Comparison of ENCODE assay signal across 13 mouse cellular contexts in the genomic region with DNA sequence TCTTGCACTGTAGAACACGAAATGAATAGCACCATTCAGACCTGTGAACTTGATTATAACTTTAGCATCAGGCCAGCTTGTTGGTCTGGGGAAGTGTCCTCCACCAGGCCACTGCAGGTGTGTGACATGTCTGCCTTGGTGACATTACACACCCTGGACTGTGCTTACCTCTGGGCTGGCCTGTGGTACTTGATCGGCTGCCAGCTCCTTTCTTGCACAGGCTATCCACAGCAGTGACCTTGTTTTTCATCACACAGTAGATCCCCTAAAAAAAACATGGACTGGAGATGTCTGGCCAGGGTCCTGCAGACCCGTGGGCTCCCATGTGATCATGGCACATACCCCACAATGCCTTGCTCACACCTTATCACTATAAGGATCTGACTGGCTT. TPM values are rescaled to one million over a fixed set of nuclear protein-coding genes. Genes with fewer than 3 reads are reported as not detected.
A peak's percentile ranks its signal among the peaks of the same experiment; 100 is the strongest.
DNase-seq lines count a peak whose midpoint lies in the region; ATAC-seq and TF ChIP-seq lines count a peak whose summit lies in the region.
"Had no signal": no experiment of that assay in that cellular context is flagged by ENCODE, and none has a peak within 500 bp of the region (broad histone marks: within the 10 kb centered on the region; RNA-seq: fewer than 3 reads in every experiment).

No protein-coding gene starts in this region.

- DNase-seq in embryonic facial prominence, embryonic 10.5 days (ENCODE audit: low spot score) = no peak
- no peak for DNase-seq in heart, postnatal 0 days (ENCODE audit: low spot score)
- no peak for DNase-seq in heart, adult 9 months (ENCODE audit: low spot score in 2 of 2)
- no peak for DNase-seq in lung, embryonic 14.5 days
- DNase-seq in lung, postnatal 25 days (ENCODE audit: low spot score) = no peak
- DNase-seq: gastrocnemius, postnatal 14 days; thymus, postnatal 14 days had no signal

- H3K4me2 ChIP-seq in embryonic facial prominence, embryonic 12.5 days (replicated peaks) = no peak overlapping the region
- H3K4me2 ChIP-seq in heart, postnatal 0 days (ENCODE audit: low read depth, low read length) = no peak overlapping the region
- no peak overlapping the region for H3K4me2 ChIP-seq in lung, embryonic 14.5 days
- no peak overlapping the region for H3K4me2 ChIP-seq in stomach, embryonic 15.5 days
- H3K4me2 ChIP-seq: forebrain, embryonic 13.5 days; midbrain, embryonic 15.5 days; neural tube, embryonic 13.5 days had no signal

- no peak for ATAC-seq in embryonic facial prominence, embryonic 12.5 days (ENCODE audit: insufficient number of reproducible peaks, insufficient read depth, low FRiP score, low TSS enrichment)
- peak; percentile 31 for ATAC-seq in heart, postnatal 0 days (ENCODE audit: insufficient read depth, low read depth)
- ATAC-seq in lung, embryonic 14.5 days (ENCODE audit: insufficient read depth) = no peak
- no peak for ATAC-seq in stomach, embryonic 15.5 days (ENCODE audit: insufficient read depth, low FRiP score, low read depth)
- ATAC-seq in granulocyte monocyte progenitor cell, adult 5-6 weeks (replicated peaks; ENCODE audit: poor library complexity, severe bottlenecking) = no peak
- ATAC-seq: forebrain, embryonic 13.5 days; midbrain, embryonic 15.5 days had no signal

- no peaks in the 10 kb centered on the region for H3K4me1 ChIP-seq in embryonic facial prominence, embryonic 12.5 days
- H3K4me1 ChIP-seq in embryonic facial prominence, embryonic 10.5 days = peaks cover 1% of the 10 kb centered on the region; the same call in 1 of the 2 replicates
- H3K4me1 ChIP-seq in heart, postnatal 0 days (ENCODE audit: control insufficient read depth, insufficient read depth) = peaks cover 11% of the 10 kb centered on the region
- no peaks in the 10 kb centered on the region for H3K4me1 ChIP-seq in lung, embryonic 14.5 days (ENCODE audit: insufficient read depth)
- peaks cover 11% of the 10 kb centered on the region; the same call in 1 of the 2 replicates for H3K4me1 ChIP-seq in stomach, embryonic 15.5 days
- H3K4me1 ChIP-seq: forebrain, embryonic 13.5 days; midbrain, embryonic 15.5 days had no signal

- no peak overlapping the region for H3K4me3 ChIP-seq in embryonic facial prominence, embryonic 12.5 days
- no peak overlapping the region for H3K4me3 ChIP-seq in embryonic facial prominence, embryonic 10.5 days
- no peak overlapping the region for H3K4me3 ChIP-seq in heart, postnatal 0 days (ENCODE audit: low read depth, low read length)
- no peak overlapping the region for H3K4me3 ChIP-seq in lung, embryonic 14.5 days (ENCODE audit: low read depth, low read length)
- H3K4me3 ChIP-seq in stomach, embryonic 15.5 days (replicated peaks) = no peak overlapping the region
- H3K4me3 ChIP-seq: forebrain, embryonic 13.5 days; midbrain, embryonic 15.5 days; neural tube, embryonic 13.5 days had no signal

- no peak for TF ChIP-seq EP300 in heart, postnatal 0 days (IDR thresholded peaks at IDR 0.05; ENCODE audit: low read depth)

- H3K36me3 ChIP-seq in embryonic facial prominence, embryonic 12.5 days = no peaks in the 10 kb centered on the region
- H3K36me3 ChIP-seq in embryonic facial prominence, embryonic 10.5 days (replicated peaks) = no peaks in the 10 kb centered on the region
- H3K36me3 ChIP-seq in heart, postnatal 0 days (replicated peaks; ENCODE audit: control insufficient read depth, insufficient read depth, low read length) = no peaks in the 10 kb centered on the region
- H3K36me3 ChIP-seq in lung, embryonic 14.5 days (ENCODE audit: insufficient read depth) = no peaks in the 10 kb centered on the region
- no peaks in the 10 kb centered on the region for H3K36me3 ChIP-seq in stomach, embryonic 15.5 days
- H3K36me3 ChIP-seq: midbrain, embryonic 15.5 days; neural tube, embryonic 13.5 days had no signal

- 0 out of 2 replicates have a peak, but pooled peaks cover 4% of the 10 kb centered on the region for H3K9me3 ChIP-seq in embryonic facial prominence, embryonic 12.5 days
- H3K9me3 ChIP-seq in embryonic facial prominence, embryonic 10.5 days = peaks cover 7% of the 10 kb centered on the region; the same call in 1 of the 2 replicates
- H3K9me3 ChIP-seq in heart, postnatal 0 days (replicated peaks; ENCODE audit: control insufficient read depth, low read length) = peaks cover 3% of the 10 kb centered on the region; the same call in 1 of the 2 replicates
- H3K9me3 ChIP-seq in lung, embryonic 14.5 days (ENCODE audit: low read depth, low read length) = peaks cover 3% of the 10 kb centered on the region; the same call in 1 of the 2 replicates
- no peaks in the 10 kb centered on the region for H3K9me3 ChIP-seq in stomach, embryonic 15.5 days
- H3K9me3 ChIP-seq: forebrain, embryonic 13.5 days; midbrain, embryonic 15.5 days had no signal

- H3K27me3 ChIP-seq in embryonic facial prominence, embryonic 12.5 days = no peaks in the 10 kb centered on the region
- peaks cover 6% of the 10 kb centered on the region; the same call in 1 of the 2 replicates for H3K27me3 ChIP-seq in embryonic facial prominence, embryonic 10.5 days (replicated peaks; ENCODE audit: low read depth, poor library complexity, severe bottlenecking)
- no peaks in the 10 kb centered on the region for H3K27me3 ChIP-seq in heart, postnatal 0 days (ENCODE audit: control insufficient read depth, insufficient read depth, low read length)
- H3K27me3 ChIP-seq in lung, embryonic 14.5 days (ENCODE audit: insufficient read depth, low read length) = no peaks in the 10 kb centered on the region
- no peaks in the 10 kb centered on the region for H3K27me3 ChIP-seq in stomach, embryonic 15.5 days (replicated peaks)
- H3K27me3 ChIP-seq: forebrain, embryonic 13.5 days; midbrain, embryonic 15.5 days; neural tube, embryonic 13.5 days had no signal

- TF ChIP-seq CTCF in heart, postnatal 0 days (IDR thresholded peaks at IDR 0.05; ENCODE audit: low read depth) = no peak
- TF ChIP-seq CTCF in lung, embryonic 14.5 days (IDR thresholded peaks at IDR 0.05; ENCODE audit: low read depth) = no peak

- no peak overlapping the region for H3K9ac ChIP-seq in embryonic facial prominence, embryonic 12.5 days
- H3K9ac ChIP-seq in heart, postnatal 0 days (replicated peaks; ENCODE audit: low read depth, low read length) = 0 out of 2 replicates have a peak overlapping the region, but pooled peaks have one; percentile 22
- H3K9ac ChIP-seq in lung, embryonic 14.5 days = no peak overlapping the region
- no peak overlapping the region for H3K9ac ChIP-seq in stomach, embryonic 15.5 days
- H3K9ac ChIP-seq: forebrain, embryonic 13.5 days; midbrain, embryonic 15.5 days; neural tube, embryonic 13.5 days had no signal

- H3K27ac ChIP-seq in embryonic facial prominence, embryonic 12.5 days = peak overlapping the region; percentile 57
- H3K27ac ChIP-seq in embryonic facial prominence, embryonic 10.5 days (replicated peaks) = no peak overlapping the region
- H3K27ac ChIP-seq in heart, postnatal 0 days (ENCODE audit: low read depth) = peak overlapping the region; percentile 96
- H3K27ac ChIP-seq in lung, embryonic 14.5 days (ENCODE audit: low read depth) = peak overlapping the region; percentile 84
- H3K27ac ChIP-seq in stomach, embryonic 15.5 days = peak overlapping the region; percentile 72
- H3K27ac ChIP-seq: forebrain, embryonic 13.5 days; midbrain, embryonic 15.5 days; neural tube, embryonic 13.5 days had no signal

- 83% methylated on average over 3 of the region's 3 CpGs for WGBS in embryonic facial prominence, embryonic 12.5 days
- WGBS in embryonic facial prominence, embryonic 10.5 days = 87% methylated on average over 3 of the region's 3 CpGs
- WGBS in heart, postnatal 0 days = 41% methylated on average over 3 of the region's 3 CpGs
- WGBS in lung, embryonic 14.5 days = 71% methylated on average over 3 of the region's 3 CpGs
- 75% methylated on average over 3 of the region's 3 CpGs for WGBS in stomach, embryonic 15.5 days

RNA-seq across cellular contexts. Expression of gene Meox1, which starts 51.4 kb away (rescaled TPM):
- 10.0 and 10.9 TPM in 2 replicates for polyA plus RNA-seq in embryonic facial prominence, embryonic 12.5 days (2016; fragmentation: Nextera tagmentation; extraction: Ambion mirVana)
- 1.9 and 2.9 TPM in 2 replicates for polyA plus RNA-seq in embryonic facial prominence, embryonic 10.5 days (2016; fragmentation: Nextera tagmentation; extraction: Ambion mirVana)
- total RNA-seq in heart, postnatal 0 days (2014; rRNA removed; ENCODE audit: low replicate concordance) = 12.5 and 15.0 TPM in 2 replicates
- polyA plus RNA-seq in heart, postnatal 0 days (2015; fragmentation: Nextera tagmentation; extraction: Ambion mirVana) = 10.9 and 12.3 TPM in 2 replicates
- 7.9 and 9.3 TPM in 2 replicates for polyA plus RNA-seq in lung, embryonic 14.5 days (2014; fragmentation: Nextera tagmentation; extraction: Ambion mirVana)
- 5.0 and 5.3 TPM in 2 replicates for polyA plus RNA-seq in stomach, embryonic 15.5 days (2015; fragmentation: Nextera tagmentation; extraction: Ambion mirVana)
- not detected in 2 replicates for total RNA-seq in granulocyte monocyte progenitor cell, adult 5-6 weeks (2014; fragmentation: Nextera tagmentation)
- total RNA-seq in granulocyte monocyte progenitor cell, adult 5-6 weeks (2017) = not detected in 2 replicates

RNA-seq across cellular contexts. Expression of gene Etv4, which starts 57.6 kb away (rescaled TPM):
- polyA plus RNA-seq in embryonic facial prominence, embryonic 12.5 days (2016; fragmentation: Nextera tagmentation; extraction: Ambion mirVana) = 17.0 and 25.2 TPM in 2 replicates
- 15.9 and 18.9 TPM in 2 replicates for polyA plus RNA-seq in embryonic facial prominence, embryonic 10.5 days (2016; fragmentation: Nextera tagmentation; extraction: Ambion mirVana)
- 5.2 and 7.5 TPM in 2 replicates for total RNA-seq in heart, postnatal 0 days (2014; rRNA removed; ENCODE audit: low replicate concordance)
- polyA plus RNA-seq in heart, postnatal 0 days (2015; fragmentation: Nextera tagmentation; extraction: Ambion mirVana) = 2.2 and 2.4 TPM in 2 replicates
- 14.6 and 14.8 TPM in 2 replicates for polyA plus RNA-seq in lung, embryonic 14.5 days (2014; fragmentation: Nextera tagmentation; extraction: Ambion mirVana)
- polyA plus RNA-seq in stomach, embryonic 15.5 days (2015; fragmentation: Nextera tagmentation; extraction: Ambion mirVana) = 6.8 and 9.0 TPM in 2 replicates
- total RNA-seq in granulocyte monocyte progenitor cell, adult 5-6 weeks (2014; fragmentation: Nextera tagmentation) = not detected in 2 replicates
- total RNA-seq in granulocyte monocyte progenitor cell, adult 5-6 weeks (2017) = not detected in 2 replicates
